Mouse (Mus musculus) stomach, embryonic 15.5 days (tissue): ENCODE measurements around the gene Zfp91. TPM values are rescaled to one million over a fixed set of nuclear protein-coding genes. Genes with fewer than 3 reads are reported as not detected.

Experiments
- ATAC-seq: fragments of 200-750 bp; cut with Nextera tagmentation; 2 replicates; pipeline ENCODE4 v1.8.0; 2017; ENCODE audit warnings: low read depth, moderate number of reproducible peaks, moderate TSS enrichment; ENCODE audit not compliant: insufficient read depth, low FRiP score
- H3K27ac ChIP-seq: fragments of 300-500 bp; sonication (generic); 2 replicates; pipeline ENCODE4 v1.5.1; 2015; ENCODE audit warnings: mild to moderate bottlenecking, inconsistent platforms
- H3K27me3 ChIP-seq: fragments of 300-500 bp; sonication (generic); replicated peaks from 2 replicates; pipeline ENCODE4 v1.6.1; 2015; ENCODE audit warnings: inconsistent platforms
- H3K36me3 ChIP-seq: fragments of 300-500 bp; sonication (generic); 2 replicates; pipeline ENCODE4 v1.6.1; 2015; ENCODE audit warnings: inconsistent platforms
- H3K4me1 ChIP-seq: fragments of 300-500 bp; sonication (generic); 2 replicates; pipeline ENCODE4 v1.6.1; 2015; ENCODE audit warnings: inconsistent platforms
- H3K4me2 ChIP-seq: fragments of 300-500 bp; sonication (generic); 2 replicates; pipeline ENCODE4 v1.6.1; 2015; ENCODE audit warnings: mild to moderate bottlenecking, inconsistent platforms
- H3K4me3 ChIP-seq: fragments of 300-500 bp; sonication (generic); replicated peaks from 2 replicates; pipeline ENCODE4 v1.5.1; 2015; ENCODE audit warnings: inconsistent platforms
- H3K9ac ChIP-seq: fragments of 300-500 bp; sonication (generic); 2 replicates; pipeline ENCODE4 v1.6.1; 2015; ENCODE audit warnings: inconsistent platforms
- H3K9me3 ChIP-seq: fragments of 300-500 bp; sonication (generic); 2 replicates; pipeline ENCODE4 v1.6.1; 2016; ENCODE audit warnings: inconsistent platforms
- WGBS: fragments of 180-500 bp; shearing (Covaris S2); methylation state at CpG from one replicate; pipeline ENCODE4 v1.1.7; 2015; 5-methylcytosine and 5-hydroxymethylcytosine counted together
- polyA plus RNA-seq: library from polyadenylated mRNA; unstranded; fragments of >200 nt; fragmentation: Nextera tagmentation; extraction: Ambion mirVana; gene quantifications from 2 replicates; pipeline ENCODE4 v1.2.1, GENCODE M21; 2015

Gene Zfp91
- 13.9 and 14.5 TPM in 2 replicates for polyA plus RNA-seq

DNA sequence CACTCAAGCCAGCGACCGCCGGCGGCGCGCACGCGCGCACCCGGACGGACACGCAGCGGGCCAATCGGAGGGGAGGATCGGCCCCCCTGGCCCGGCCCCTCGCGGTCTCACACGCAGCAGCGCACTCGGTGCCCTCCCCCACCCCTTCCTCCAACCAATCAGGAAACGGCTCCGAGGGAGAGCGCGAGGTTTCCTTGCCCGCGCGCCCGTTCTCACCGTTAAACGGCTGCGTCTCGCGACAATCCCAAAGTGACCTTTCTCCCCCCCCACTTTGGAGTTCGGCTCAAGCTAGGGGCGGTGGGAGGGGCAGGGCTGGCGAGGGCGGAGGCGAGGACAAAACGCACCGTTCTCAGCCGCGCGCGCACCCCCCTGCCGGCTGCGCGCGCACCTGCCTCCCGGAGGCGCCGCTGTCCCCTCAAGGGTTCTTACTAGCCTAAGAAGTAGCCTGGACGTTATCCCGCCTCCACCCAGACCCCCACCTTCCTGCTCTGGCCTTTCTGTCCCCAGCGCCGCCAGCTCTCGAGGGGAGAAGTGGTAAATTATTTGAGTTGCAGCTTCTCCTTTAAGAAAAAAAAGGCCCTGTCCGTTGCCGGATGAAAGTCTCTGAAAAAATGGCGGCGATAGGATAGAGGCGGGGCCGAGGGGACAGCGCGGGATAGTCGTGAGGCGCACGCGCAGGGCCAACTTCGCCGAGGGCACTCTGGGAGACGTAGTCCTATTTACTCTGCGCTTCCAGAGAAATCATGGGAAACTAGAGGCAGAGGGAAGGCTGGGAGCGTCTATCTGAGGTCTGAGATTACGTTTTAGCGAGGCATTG is at the start of gene Zfp91, which contains the start of gene Lpxn:
Gene Zfp91, minus strand, starts transcription at position 616 of the 817 bp plus-strand sequence.
Gene Lpxn, plus strand, starts transcription at position 683 of the 817 bp plus-strand sequence.
- no peaks in the 10 kb centered on the region for H3K36me3 ChIP-seq
- H3K4me1 ChIP-seq = no peaks in the 10 kb centered on the region
- no peaks in the 10 kb centered on the region for H3K27me3 ChIP-seq
- H3K4me3 ChIP-seq = peak within 1 kb of the TSS; percentile 96
- under 1% methylated on average over 55 of the region's 76 CpGs for WGBS
- H3K4me2 ChIP-seq = peak within 1 kb of the TSS; percentile 74
- ATAC-seq = peak; percentile 95
- H3K9me3 ChIP-seq = no peaks in the 10 kb centered on the region
- H3K27ac ChIP-seq = peak within 1 kb of the TSS; percentile 100
- peak within 1 kb of the TSS; percentile 97 for H3K9ac ChIP-seq

DNA sequence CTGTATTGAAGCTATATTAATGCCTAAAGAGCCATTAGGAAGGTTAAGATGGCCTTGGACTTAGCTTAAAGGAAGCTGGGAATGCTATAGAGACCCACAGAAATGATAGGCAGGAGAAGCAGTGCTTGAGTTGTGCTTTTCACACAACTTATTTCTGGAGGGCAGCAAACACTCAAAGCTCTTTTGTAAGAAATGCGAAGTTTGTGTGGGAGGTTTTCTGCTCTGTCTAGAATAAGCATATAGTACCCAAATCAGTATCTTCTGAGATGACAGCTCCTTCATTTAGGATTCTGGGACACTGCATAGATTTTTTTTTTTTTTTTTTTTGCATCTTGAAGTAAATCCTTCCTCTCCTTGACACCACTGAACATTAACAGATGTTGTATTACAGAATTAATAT is 42.6 kb upstream of the Zfp91 start:
- no peak overlapping the region for H3K27ac ChIP-seq
- H3K4me2 ChIP-seq = no peak overlapping the region
- H3K9ac ChIP-seq = no peak overlapping the region
- no peaks in the 10 kb centered on the region for H3K4me1 ChIP-seq
- 89% methylated on average over 1 of the region's 1 CpGs for WGBS
- H3K36me3 ChIP-seq = no peaks in the 10 kb centered on the region
- no peaks in the 10 kb centered on the region for H3K27me3 ChIP-seq
- H3K4me3 ChIP-seq = no peak overlapping the region
- no peak for ATAC-seq
- no peaks in the 10 kb centered on the region for H3K9me3 ChIP-seq

DNA sequence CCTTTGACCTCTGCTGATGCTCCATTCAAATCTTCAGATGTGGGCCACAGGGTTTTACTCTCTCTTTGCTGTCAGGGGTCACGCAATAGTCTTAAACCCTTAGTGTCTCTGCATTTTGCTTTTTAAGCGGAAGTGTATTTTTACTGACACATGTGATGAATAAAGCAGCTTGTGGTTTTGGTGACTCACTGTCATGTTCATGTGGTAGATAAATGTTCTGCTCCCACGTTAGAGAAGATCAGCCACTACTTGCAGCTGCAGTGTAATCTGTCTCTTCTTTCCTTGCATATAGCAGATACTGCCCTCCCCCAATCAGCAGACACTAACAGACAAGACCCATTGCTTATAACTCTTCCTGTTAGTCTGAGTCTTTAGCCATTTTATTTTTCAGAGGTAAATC is 37.7 kb upstream of the Zfp91 start:
- Histone ChIP-seq H3K27ac (no peak overlapping the region), H3K27me3 (no peaks in the 10 kb centered on the region), H3K36me3 (no peaks in the 10 kb centered on the region), H3K4me2 (no peak overlapping the region), H3K4me1 (no peaks in the 10 kb centered on the region), H3K4me3 (no peak overlapping the region), H3K9ac (no peak overlapping the region), H3K9me3 (no peaks in the 10 kb centered on the region)
- no peak for ATAC-seq
- 64% methylated on average over 3 of the region's 3 CpGs for WGBS

DNA sequence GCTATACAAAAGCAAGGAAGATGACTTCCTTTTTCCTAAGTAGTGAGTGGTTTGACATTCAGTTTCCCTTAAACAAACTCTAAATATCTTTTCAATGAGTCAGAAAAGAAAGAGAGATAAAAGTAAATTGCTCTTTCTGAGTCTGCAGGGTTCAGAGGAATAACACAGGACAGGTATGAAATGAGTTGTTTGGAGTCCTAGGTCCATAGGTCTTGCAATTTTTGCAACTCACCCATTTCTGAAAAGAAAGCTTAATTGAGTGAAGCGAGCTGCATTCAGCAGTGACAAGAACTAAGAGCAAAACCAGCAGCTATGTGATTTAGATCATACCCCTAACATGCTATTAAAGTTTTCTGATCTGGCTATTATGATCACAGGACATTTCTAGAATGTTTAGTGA is 35.6 kb upstream of the Zfp91 start:
- Histone ChIP-seq H3K27ac (no peak overlapping the region), H3K4me3 (no peak overlapping the region), H3K4me2 (no peak overlapping the region), H3K27me3 (no peaks in the 10 kb centered on the region), H3K4me1 (no peaks in the 10 kb centered on the region), H3K9ac (no peak overlapping the region), H3K9me3 (no peaks in the 10 kb centered on the region), H3K36me3 (no peaks in the 10 kb centered on the region)
- no peak for ATAC-seq
- WGBS = 56% methylated on average over 1 of the region's 1 CpGs

DNA sequence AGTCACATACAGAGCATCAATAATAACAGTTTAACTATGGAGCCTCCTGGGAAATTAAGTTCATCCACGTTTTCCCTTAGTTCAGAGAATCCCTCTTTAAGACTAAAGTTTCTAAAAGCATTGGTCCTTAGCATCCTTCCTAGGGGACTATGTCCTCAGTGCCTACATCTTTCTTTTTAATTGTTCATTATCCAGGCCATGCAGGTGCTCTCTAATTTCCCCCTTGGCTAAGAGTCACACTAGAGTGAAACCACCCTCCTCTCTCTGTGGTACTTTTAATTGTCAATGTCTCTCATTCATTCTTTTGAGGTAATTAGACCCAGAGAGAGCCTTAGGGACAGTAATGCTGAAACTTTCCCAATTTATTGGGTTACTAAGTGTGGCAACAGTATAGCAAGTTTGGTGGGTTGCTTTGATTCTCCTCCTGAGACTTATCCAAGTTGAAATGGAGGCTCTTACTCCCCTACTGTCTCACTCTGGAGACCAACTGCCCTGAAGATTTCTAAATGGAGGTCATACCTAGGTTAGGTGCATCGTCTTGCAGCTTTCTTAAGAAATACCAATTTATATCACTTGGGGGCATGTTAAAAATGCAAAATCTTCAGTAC is 35.0 kb upstream of the Zfp91 start:
- Histone ChIP-seq H3K4me3 (no peak overlapping the region), H3K4me2 (no peak overlapping the region), H3K4me1 (no peaks in the 10 kb centered on the region), H3K9me3 (no peaks in the 10 kb centered on the region), H3K27ac (no peak overlapping the region), H3K36me3 (no peaks in the 10 kb centered on the region), H3K9ac (no peak overlapping the region), H3K27me3 (no peaks in the 10 kb centered on the region)
- 48% methylated on average over 2 of the region's 2 CpGs for WGBS
- no peak for ATAC-seq

DNA sequence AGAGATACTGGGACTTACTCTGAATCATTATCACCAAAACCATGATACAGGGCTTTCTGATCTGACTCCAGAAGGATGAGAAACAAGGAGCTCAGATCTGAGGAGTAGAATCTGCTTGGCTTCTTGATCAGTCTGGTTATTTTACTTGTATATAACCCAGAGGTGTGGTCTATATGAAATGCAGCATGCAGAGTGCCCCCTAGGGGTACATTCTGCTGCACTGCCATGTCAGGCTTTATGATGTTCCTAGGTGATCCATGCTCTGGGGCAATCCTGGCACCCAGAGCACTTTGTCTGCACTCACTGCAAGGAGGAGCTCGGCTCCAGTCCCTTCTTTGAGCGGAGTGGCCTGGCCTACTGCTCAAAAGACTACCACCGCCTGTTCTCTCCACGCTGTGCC is 28.6 kb upstream of the Zfp91 start:
- Histone ChIP-seq H3K9ac (no peak overlapping the region), H3K36me3 (no peaks in the 10 kb centered on the region), H3K4me1 (no peaks in the 10 kb centered on the region), H3K4me3 (no peak overlapping the region), H3K9me3 (no peaks in the 10 kb centered on the region), H3K27ac (no peak overlapping the region), H3K27me3 (no peaks in the 10 kb centered on the region), H3K4me2 (no peak overlapping the region)
- no peak for ATAC-seq
- WGBS = 77% methylated on average over 4 of the region's 4 CpGs

DNA sequence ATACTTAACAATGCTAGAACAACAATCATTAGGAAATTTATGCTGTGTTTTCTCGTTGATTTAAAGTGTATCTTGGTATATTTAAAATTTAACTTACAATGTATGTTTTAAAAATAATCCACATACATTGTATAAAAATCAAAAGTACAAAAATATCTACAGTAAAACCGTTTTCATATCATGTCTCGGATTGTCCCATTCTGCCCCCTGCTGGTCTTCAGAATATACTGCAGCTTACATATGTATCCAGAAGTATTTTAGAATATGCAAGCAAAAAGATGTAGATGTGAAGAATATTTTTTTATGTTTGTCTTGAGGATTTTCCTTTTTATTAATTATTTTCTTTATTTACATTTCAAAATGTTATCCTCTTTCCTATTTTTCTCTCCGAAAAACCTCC is 24.5 kb upstream of the Zfp91 start:
- WGBS = 33% methylated on average over 4 of the region's 4 CpGs
- Histone ChIP-seq H3K9ac (no peak overlapping the region), H3K4me2 (no peak overlapping the region), H3K27me3 (no peaks in the 10 kb centered on the region), H3K36me3 (no peaks in the 10 kb centered on the region), H3K27ac (no peak overlapping the region), H3K4me1 (no peaks in the 10 kb centered on the region), H3K4me3 (no peak overlapping the region), H3K9me3 (no peaks in the 10 kb centered on the region)
- ATAC-seq = no peak

DNA sequence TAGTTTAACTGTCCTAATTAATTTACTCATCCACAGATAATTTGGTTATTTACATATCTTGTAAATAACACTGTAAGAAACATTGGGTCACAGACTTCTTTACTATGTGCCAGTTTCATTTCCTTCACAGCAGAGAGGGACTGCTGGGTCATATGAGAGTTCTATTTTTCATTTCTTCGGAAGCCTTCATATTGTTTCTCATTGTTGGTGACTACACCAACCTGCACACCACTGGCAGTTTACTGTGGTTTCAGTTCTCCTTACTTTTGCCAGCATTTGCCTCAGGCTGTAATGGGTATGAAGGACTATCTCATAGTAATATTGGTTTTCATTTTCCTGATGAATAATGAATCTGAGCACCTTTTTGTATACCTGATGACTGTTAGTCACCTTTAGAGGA is 22.6 kb upstream of the Zfp91 start:
- 71% methylated on average over 1 of the region's 1 CpGs for WGBS

DNA sequence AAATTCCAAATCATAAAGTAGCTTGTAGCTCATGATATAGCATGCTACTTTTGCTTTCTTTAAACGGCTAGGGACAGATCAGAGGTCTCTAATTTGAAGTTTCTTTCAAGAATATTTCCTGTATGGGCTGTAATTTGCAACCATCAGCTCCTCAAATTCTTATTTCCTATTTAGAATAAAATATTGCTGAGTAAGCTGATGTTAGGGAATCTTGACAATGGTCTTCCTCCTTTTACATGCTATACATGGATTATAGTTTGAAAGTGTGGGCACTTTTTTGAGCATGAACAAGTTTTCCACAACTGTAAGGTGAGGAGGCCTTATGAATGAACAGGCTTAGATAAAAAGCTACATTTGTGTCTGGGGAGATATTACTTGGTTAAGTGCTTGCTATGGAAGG is 18.0 kb upstream of the Zfp91 start:
- H3K9ac ChIP-seq = no peak overlapping the region
- H3K36me3 ChIP-seq = no peaks in the 10 kb centered on the region
- no peak overlapping the region for H3K4me3 ChIP-seq
- ATAC-seq = no peak
- no peak overlapping the region for H3K27ac ChIP-seq
- no peak overlapping the region for H3K4me2 ChIP-seq
- WGBS = 85% methylated on average over 1 of the region's 1 CpGs
- no peaks in the 10 kb centered on the region for H3K27me3 ChIP-seq
- H3K4me1 ChIP-seq = no peaks in the 10 kb centered on the region
- H3K9me3 ChIP-seq = no peaks in the 10 kb centered on the region

More for the DNA sequence above, 22.6 kb upstream of the Zfp91 start:
- H3K9me3 ChIP-seq = no peaks in the 10 kb centered on the region
- no peak overlapping the region for H3K4me2 ChIP-seq
- ATAC-seq = no peak
- no peak overlapping the region for H3K27ac ChIP-seq
- no peak overlapping the region for H3K9ac ChIP-seq
- H3K4me3 ChIP-seq = no peak overlapping the region
- H3K4me1 ChIP-seq = no peaks in the 10 kb centered on the region
- H3K27me3 ChIP-seq = no peaks in the 10 kb centered on the region
- H3K36me3 ChIP-seq = no peaks in the 10 kb centered on the region

DNA sequence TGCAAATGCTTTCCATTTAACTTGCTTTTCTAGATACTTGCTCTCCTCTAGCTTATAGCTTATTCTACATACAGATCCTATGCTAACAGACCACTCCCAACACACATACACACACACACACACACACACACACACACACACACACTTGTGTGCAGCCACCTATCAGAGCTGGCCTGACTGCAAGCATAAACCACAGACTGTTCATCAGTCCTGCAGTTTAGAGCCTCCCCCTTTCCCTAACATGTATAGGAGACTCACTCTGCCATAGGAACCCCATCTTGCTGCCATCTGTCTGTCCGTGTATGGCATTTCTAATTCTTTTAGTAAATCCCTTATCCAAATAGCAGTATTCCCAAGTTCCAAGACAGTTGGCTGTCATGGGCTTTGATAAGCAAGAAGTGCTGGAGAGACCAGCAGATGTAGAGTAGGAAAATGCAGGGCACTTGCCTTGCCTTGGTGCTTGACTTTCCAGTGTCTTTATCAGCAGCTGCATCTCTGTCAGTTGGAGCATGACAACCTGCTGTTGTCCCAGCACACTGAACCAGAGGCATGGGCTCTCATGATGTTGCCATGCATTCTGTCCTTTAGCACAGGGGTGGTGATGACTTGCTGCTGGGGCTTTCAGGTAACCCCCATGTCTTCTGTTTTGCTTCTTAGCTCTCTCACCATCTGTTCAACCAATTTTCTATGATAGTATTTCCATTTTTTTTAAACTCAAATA is 16.9 kb upstream of the Zfp91 start:
- 59% methylated on average over 1 of the region's 1 CpGs for WGBS
- ATAC-seq = no peak
- Histone ChIP-seq H3K4me2 (no peak overlapping the region), H3K4me1 (no peaks in the 10 kb centered on the region), H3K36me3 (no peaks in the 10 kb centered on the region), H3K9ac (no peak overlapping the region), H3K27ac (no peak overlapping the region), H3K9me3 (no peaks in the 10 kb centered on the region), H3K4me3 (no peak overlapping the region), H3K27me3 (no peaks in the 10 kb centered on the region)

DNA sequence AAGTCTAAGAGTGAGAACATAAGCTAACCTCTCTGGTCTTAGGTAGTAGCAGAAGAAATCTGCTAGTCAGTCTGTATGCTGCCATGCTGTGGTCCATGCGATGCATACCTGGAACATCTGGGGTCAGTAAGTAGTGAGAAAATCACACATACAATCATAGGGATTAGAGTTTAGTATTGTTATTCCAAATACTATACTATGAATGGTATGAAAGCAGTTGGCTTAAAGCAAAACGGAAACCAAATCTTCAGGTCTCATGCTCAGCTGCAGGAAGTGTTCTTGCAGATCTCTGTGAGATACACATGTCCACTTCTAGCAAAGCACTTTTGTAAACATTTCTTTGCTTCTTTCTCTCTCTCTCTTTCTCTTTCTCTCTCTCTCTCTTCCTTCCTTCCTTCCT is 10.3 kb upstream of the Zfp91 start:
- Histone ChIP-seq H3K4me3 (no peak overlapping the region), H3K9me3 (no peaks in the 10 kb centered on the region), H3K4me2 (no peak overlapping the region), H3K27me3 (no peaks in the 10 kb centered on the region), H3K4me1 (no peaks in the 10 kb centered on the region), H3K9ac (no peak overlapping the region), H3K27ac (no peak overlapping the region), H3K36me3 (no peaks in the 10 kb centered on the region)
- no peak for ATAC-seq
- WGBS = 66% methylated on average over 2 of the region's 2 CpGs

DNA sequence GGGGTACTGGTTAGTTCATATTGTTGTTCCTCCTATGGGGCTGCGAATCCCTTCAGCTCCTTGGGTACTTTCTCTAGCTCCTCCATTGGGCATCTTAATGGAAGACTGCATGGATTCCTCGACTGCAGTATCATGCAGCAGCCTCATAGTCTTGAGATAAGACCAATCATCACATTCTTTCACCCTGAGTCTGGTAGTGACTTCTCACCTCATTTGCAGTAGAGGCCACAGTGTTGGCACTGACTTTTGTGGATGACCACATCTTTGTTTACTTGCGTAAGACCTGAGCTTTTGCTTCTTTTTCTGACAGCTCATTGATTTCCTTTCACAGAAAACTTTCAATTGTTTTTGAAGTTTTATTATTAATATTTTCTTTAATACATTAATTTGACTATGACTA is 9.8 kb upstream of the Zfp91 start:
- no peak for ATAC-seq
- H3K27me3 ChIP-seq = no peaks in the 10 kb centered on the region
- no peak overlapping the region for H3K4me2 ChIP-seq
- H3K36me3 ChIP-seq = no peaks in the 10 kb centered on the region
- H3K27ac ChIP-seq = no peak overlapping the region
- no peak overlapping the region for H3K4me3 ChIP-seq
- no peaks in the 10 kb centered on the region for H3K4me1 ChIP-seq
- 83% methylated on average over 3 of the region's 3 CpGs for WGBS
- H3K9ac ChIP-seq = no peak overlapping the region
- no peaks in the 10 kb centered on the region for H3K9me3 ChIP-seq
